Mouse (Mus musculus): ENCODE results near the gene Adal. TPM values are rescaled to one million over a fixed set of nuclear protein-coding genes. Genes with fewer than 3 reads are reported as not detected.
A peak's percentile ranks its signal among the peaks of the same experiment; 100 is the strongest.

Adal gene
- polyA plus RNA-seq, 1 experiment from 2014 or later, result 20.3 TPM

DNA sequence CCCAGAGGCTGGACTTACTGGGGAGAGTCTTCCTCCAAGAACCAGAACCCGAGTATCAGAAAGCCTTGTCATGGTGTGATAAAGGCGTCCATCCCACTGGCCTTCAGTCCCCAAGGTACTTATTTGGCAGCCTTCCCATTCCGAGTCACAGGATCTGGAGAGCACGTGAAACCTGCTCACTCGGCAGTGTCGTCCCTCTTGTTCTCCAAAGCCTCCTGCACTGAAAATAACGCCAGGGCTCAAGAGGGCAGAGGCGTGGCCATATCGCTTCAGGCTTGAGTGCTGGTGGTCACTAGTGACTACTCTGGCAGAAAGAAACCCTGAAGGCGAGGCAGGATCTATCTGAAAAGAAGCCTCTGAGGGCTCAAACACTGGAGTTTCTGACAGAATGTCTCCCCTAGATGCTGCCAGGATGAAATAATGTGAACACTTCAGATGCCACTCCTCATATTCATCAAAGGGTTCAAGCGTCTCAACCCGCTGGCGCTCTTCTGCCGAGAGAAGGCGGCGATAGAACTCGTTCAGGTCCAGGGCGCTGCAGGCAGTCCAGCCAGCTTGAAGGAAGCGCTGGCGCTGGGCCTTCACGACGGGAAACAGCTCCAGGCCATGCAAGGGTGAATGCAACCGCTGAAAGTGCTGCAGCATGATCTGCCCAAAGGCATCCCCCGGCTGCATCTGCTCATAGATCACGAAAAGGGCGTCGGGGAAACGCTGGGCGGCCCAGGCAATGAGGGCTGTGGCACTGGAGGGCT lies 786 bp upstream of the Adal start:
- peaks cover 27% of the 10 kb centered on the region for H3K36me3 ChIP-seq
- peak overlapping the region; percentile 92 for H3K9ac ChIP-seq
- H3K27ac ChIP-seq, result peak overlapping the region; percentile 99
- no peaks in the 10 kb centered on the region for H3K27me3 ChIP-seq
- H3K4me1 ChIP-seq, result peaks cover 20% of the 10 kb centered on the region
- peak; percentile 49 for ATAC-seq (ENCODE audit: insufficient number of reproducible peaks, insufficient read depth, low FRiP score, low TSS enrichment, low read depth)
- no peaks in the 10 kb centered on the region for H3K9me3 ChIP-seq
- peak overlapping the region; percentile 72 for H3K4me3 ChIP-seq
- 57% methylated on average over 29 of the region's 29 CpGs for WGBS
- peak overlapping the region; percentile 92 for H3K4me2 ChIP-seq

DNA sequence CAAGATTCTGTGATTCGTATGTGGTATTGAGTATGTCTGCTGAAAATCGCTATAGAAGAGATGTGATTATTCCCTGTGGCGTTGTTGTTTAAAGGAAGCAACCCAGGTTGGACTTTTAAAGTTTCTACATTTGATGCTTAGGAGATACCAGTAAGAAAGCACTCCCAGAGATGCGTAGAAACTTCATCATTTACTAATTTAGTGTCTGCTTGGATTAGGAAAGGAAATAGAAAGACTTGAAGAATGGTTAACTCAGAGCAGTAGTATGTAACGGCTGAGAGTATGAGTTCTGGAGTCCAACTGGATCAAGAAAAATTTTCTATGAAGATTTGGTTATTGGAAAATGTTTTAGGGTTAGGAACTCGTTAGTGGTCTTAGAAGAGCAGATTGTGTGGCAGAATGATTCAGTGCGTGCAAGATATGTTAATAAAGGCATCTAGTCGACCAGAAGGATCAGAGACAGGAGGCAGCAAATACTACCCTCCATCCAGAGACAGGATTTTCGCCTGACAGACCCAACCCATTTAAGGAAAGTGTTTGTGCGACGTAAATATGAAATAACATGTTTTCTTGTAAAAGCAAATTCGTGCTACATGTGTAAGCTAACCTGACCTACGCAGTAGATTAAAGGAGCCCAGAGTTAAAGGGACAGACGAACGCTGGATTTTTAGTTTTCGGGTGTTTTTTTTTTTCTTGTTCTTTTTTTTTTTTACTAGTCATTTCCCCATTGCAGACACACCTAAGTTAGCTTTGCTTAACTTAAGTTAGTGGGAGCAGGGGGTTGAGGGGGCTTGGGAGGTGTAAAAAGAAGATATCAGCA lies 1.2 kb downstream of the Adal start:
- H3K4me2 ChIP-seq, result peak overlapping the region; percentile 92

DNA sequence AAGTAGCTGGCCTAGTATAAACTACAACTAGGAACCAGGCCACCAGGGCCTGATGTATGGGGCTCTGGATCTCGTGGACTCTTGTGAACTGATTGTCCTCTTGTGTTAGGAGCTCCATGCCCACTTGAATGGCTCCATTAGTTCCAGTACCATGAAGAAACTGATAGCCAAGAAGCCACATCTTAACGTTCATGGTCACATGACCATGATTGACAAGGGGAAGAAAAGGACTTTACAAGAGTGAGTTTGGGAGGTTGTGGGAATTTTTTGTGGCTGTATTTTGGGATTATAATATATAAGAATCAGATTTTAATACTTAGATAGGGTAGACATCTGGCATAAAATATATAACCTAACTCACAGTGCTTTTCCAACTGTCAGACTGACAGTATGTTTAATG lies 2.2 kb downstream of the Adal start:
- H3K27ac ChIP-seq, result no peak overlapping the region
- H3K9me3 ChIP-seq, result no peaks in the 10 kb centered on the region
- H3K9ac ChIP-seq, result no peak overlapping the region
- H3K4me2 ChIP-seq, result no peak overlapping the region
- H3K4me3 ChIP-seq, result no peak overlapping the region
- H3K27me3 ChIP-seq, result no peaks in the 10 kb centered on the region
- ATAC-seq (ENCODE audit: insufficient number of reproducible peaks, insufficient read depth, low FRiP score, low TSS enrichment, low read depth), result no peak
- 62% methylated on average over 2 of the region's 2 CpGs for WGBS
- H3K36me3 ChIP-seq, result peaks cover 43% of the 10 kb centered on the region
- H3K4me1 ChIP-seq, result peaks cover 20% of the 10 kb centered on the region

More for the DNA sequence above, 1.2 kb downstream of the Adal start:
- Histone ChIP-seq H3K4me3 (peak overlapping the region; percentile 72), H3K27ac (peak overlapping the region; percentile 99), H3K4me1 (peaks cover 20% of the 10 kb centered on the region), H3K9me3 (no peaks in the 10 kb centered on the region), H3K36me3 (peaks cover 35% of the 10 kb centered on the region), H3K9ac (peak overlapping the region; percentile 92), H3K27me3 (no peaks in the 10 kb centered on the region)
- WGBS, result 73% methylated on average over 16 of the region's 16 CpGs
- no peak for ATAC-seq (ENCODE audit: insufficient number of reproducible peaks, insufficient read depth, low FRiP score, low TSS enrichment, low read depth)

DNA sequence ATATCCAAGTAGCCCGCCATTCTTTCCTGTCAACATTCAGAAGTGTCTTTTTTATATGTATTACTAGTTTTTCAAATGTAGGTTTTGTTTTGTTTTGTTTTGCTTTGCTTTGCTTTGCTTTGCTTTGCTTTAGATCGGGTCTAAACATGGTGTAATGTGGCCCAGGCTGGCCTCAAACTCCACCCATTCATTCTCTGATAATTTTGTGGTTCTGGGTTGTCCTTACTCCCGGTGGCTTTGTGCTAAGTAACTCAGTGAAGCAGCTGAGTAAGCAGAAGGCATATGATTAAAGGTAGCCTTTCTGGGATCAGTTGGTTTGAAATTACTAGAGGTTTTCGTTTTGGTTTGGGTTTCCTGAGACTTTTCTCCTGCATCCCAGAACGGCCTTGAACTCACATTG lies 9.5 kb downstream of the Adal start:
- no peak overlapping the region for H3K4me2 ChIP-seq
- no peak for ATAC-seq (ENCODE audit: insufficient number of reproducible peaks, insufficient read depth, low FRiP score, low TSS enrichment, low read depth)
- no peaks in the 10 kb centered on the region for H3K4me1 ChIP-seq
- no peaks in the 10 kb centered on the region for H3K9me3 ChIP-seq
- H3K27ac ChIP-seq, result no peak overlapping the region
- peaks cover 48% of the 10 kb centered on the region for H3K36me3 ChIP-seq
- no peaks in the 10 kb centered on the region for H3K27me3 ChIP-seq
- H3K9ac ChIP-seq, result no peak overlapping the region
- H3K4me3 ChIP-seq, result no peak overlapping the region
- 77% methylated on average over 5 of the region's 5 CpGs for WGBS

DNA sequence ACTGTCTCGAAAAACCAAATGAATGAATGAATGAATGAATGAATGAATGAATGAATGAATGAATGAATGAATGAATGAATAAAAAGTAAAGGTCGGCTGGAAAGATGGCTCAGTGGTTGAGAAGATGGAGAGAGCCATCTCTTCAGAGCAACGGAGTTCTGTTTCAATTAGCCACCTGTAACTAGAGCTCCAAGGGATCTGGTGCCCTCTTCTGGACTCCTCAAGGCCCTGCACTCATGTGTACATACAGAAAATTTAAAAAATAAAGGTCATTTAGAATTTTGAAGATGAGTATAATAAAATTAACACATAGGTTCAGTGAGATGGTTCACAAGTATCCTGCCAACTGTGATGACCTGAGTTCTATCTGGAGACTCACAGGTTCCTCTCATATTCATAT lies 12.9 kb downstream of the Adal start:
- 84% methylated on average over 3 of the region's 3 CpGs for WGBS
- Histone ChIP-seq H3K9me3 (no peaks in the 10 kb centered on the region), H3K9ac (no peak overlapping the region), H3K4me3 (no peak overlapping the region), H3K27ac (no peak overlapping the region), H3K27me3 (no peaks in the 10 kb centered on the region), H3K4me1 (no peaks in the 10 kb centered on the region), H3K36me3 (peaks cover 43% of the 10 kb centered on the region), H3K4me2 (no peak overlapping the region)
- ATAC-seq (ENCODE audit: insufficient number of reproducible peaks, insufficient read depth, low FRiP score, low TSS enrichment, low read depth), result no peak

DNA sequence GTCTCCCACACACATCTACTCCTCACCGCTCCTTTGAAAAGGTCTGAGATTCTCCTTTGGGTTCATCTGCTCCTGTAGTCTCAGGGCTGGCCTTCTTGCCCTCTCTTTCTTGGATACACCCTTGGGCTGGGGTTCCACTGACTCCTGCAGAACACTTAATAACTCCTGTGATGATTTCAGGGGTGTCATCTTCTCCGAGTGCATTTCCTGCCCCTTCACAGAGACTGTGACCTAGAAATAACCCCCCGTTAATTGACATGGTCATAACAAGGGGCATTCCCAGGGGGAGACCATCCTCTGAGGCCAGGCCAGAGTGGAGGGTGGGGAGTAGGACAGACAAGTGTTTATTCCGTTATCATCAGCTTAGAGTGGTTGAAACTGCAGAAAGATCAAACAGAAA lies 28.9 kb downstream of the Adal start:
- ATAC-seq (ENCODE audit: insufficient number of reproducible peaks, insufficient read depth, low FRiP score, low TSS enrichment, low read depth), result no peak
- no peaks in the 10 kb centered on the region for H3K27me3 ChIP-seq
- no peaks in the 10 kb centered on the region for H3K9me3 ChIP-seq
- 57% methylated on average over 4 of the region's 4 CpGs for WGBS
- peak overlapping the region; percentile 77 for H3K4me2 ChIP-seq
- no peak overlapping the region for H3K27ac ChIP-seq
- peak overlapping the region; percentile 90 for H3K4me3 ChIP-seq
- peaks cover 34% of the 10 kb centered on the region for H3K36me3 ChIP-seq
- H3K4me1 ChIP-seq, result peaks cover 28% of the 10 kb centered on the region
- H3K9ac ChIP-seq, result peak overlapping the region; percentile 88

DNA sequence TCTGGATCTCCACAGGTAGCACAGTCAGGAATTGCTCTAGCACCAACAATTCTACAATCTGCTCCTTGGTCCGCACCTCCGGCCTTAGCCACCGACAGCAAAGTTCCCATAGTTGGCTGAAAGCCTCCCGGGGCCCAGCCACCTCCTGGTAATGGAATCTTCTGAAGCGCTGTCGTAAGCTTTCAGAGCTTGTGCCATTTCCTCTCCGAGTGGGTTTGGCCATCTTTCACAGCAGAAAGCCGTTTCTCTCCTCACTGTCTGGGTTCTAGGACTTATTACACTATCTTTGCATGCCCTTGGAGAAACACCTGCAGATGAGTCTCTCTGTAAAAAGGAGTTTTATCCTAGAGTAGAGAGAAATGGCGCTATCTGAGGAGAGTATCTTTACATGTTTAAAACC lies 29.7 kb downstream of the Adal start:
- peak overlapping the region; percentile 77 for H3K4me2 ChIP-seq
- H3K4me3 ChIP-seq, result peak overlapping the region; percentile 90
- ATAC-seq (ENCODE audit: insufficient number of reproducible peaks, insufficient read depth, low FRiP score, low TSS enrichment, low read depth), result no peak
- peak overlapping the region; percentile 88 for H3K9ac ChIP-seq
- 4% methylated on average over 9 of the region's 9 CpGs for WGBS
- no peak overlapping the region for H3K27ac ChIP-seq
- no peaks in the 10 kb centered on the region for H3K9me3 ChIP-seq
- H3K27me3 ChIP-seq, result no peaks in the 10 kb centered on the region
- peaks cover 28% of the 10 kb centered on the region for H3K4me1 ChIP-seq
- peaks cover 35% of the 10 kb centered on the region for H3K36me3 ChIP-seq

DNA sequence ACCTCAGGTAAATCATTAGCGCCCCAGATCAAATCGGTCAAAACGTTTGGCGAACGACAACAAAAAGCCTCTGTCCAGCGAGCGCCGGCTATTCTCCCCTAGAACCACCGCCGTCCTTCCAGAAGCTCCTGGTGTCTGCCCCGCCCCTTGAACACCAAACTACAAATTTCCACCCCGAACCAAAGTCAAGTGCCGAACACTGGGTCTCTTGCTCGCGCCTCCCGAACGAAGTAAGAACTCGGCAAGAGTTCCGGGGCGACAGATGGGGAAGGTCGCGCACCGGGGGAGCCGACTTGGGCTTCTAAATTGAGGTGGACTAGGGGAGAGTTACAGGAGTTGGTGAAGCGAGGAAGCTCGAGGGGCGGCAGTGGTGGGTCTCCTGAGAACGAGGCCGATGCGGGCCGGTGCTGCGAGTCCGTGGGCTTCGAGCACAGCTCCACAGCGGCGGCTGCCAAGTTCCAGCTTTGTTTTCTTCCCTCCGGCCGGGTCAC lies 30.3 kb downstream of the Adal start, which contains the start of gene Tubgcp4:
Gene Tubgcp4, plus strand, starts transcription at position 174 of the 491 bp plus-strand sequence.
- no peaks in the 10 kb centered on the region for H3K9me3 ChIP-seq
- peak within 1 kb of the TSS; percentile 88 for H3K9ac ChIP-seq
- H3K4me3 ChIP-seq, result peak within 1 kb of the TSS; percentile 90
- peaks cover 38% of the 10 kb centered on the region for H3K36me3 ChIP-seq
- H3K27me3 ChIP-seq, result no peaks in the 10 kb centered on the region
- peak within 1 kb of the TSS; percentile 77 for H3K4me2 ChIP-seq
- WGBS, result 0% methylated on average over 36 of the region's 38 CpGs
- peak within 1 kb of the TSS; percentile 92 for H3K27ac ChIP-seq
- H3K4me1 ChIP-seq, result peaks cover 28% of the 10 kb centered on the region
- peak; percentile 12; the same call in 1 of the 2 replicates for ATAC-seq (ENCODE audit: insufficient number of reproducible peaks, insufficient read depth, low FRiP score, low TSS enrichment, low read depth)

DNA sequence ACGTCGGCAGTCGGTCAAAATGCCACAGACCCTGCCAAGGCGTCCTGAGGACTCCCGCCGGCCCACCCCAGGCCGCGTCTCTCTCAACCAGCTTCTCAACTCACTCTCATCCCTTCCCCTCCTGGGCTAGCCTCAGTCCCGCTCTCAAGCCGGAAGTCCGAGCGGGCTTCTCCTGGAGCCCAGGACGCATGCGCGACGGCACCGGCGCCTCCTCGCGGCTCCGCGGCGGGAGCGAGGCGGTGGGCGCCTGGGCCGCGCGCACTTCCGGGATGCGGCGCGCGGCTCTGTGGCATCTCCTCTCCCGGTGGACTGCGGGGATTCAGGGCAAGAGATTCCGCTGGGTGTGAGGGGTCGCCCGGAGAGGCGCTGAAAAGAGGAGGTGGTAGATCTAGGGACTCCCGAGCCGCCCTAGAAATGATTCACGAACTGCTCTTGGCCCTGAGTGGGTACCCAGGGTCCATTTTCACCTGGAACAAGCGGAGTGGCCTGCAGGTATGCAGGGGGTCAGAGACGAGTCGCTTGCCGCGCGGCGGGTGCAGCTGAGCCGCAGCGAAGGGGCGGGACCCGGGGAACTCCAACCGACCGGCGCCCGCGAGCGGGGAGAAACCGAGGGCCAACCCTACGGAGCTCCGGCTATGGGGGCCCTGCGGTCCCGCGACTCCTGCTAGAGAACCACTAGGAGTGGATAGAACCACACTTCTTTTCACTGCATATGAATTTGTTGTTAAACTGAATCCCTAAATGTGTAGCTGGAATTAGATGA lies 30.9 kb downstream of the Adal start, which contains the start of gene Zscan29:
Gene Zscan29, minus strand, starts transcription at position 146 of the 763 bp plus-strand sequence.
- WGBS, result 1% methylated on average over 64 of the region's 66 CpGs
- Histone ChIP-seq H3K9me3 (no peaks in the 10 kb centered on the region), H3K4me2 (peak within 1 kb of the TSS; percentile 77), H3K27ac (peak within 1 kb of the TSS; percentile 92), H3K4me1 (peaks cover 28% of the 10 kb centered on the region), H3K4me3 (peak within 1 kb of the TSS; percentile 90), H3K9ac (peak within 1 kb of the TSS; percentile 88), H3K27me3 (no peaks in the 10 kb centered on the region), H3K36me3 (peaks cover 39% of the 10 kb centered on the region)
- ATAC-seq (ENCODE audit: insufficient number of reproducible peaks, insufficient read depth, low FRiP score, low TSS enrichment, low read depth), result peak; percentile 88

DNA sequence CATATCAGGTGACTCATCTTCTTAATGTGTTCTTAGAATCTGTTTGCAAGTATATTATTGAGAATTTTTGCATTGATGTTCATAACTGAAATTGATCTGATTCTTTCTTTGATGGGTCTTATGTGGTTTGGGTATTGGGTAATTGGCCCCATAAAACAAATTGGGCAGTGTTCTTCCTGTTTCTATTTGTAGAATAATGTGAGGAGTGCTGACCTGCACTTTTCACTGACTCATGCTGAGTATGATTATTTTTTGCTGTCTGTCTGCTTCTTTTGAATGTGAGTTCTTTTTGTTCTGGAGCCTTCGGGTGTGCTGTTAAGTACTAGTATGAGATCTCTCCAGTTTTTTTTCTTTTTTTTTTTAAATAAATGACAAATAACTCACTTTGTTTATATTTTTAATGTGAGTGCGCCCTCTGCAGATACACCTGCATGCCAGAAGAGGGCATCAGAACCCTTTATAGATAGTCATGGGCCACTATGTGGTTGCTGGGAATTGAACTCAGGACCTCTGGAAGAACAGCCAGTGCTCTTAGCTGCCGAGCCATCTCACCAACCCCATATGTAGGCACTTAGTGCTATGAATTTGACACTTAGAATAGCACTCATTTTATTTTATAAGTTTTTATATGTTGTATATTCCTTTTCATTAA lies 38.7 kb downstream of the Adal start:
- no peaks in the 10 kb centered on the region for H3K27me3 ChIP-seq
- no peak for ATAC-seq (ENCODE audit: insufficient number of reproducible peaks, insufficient read depth, low FRiP score, low TSS enrichment, low read depth)
- H3K27ac ChIP-seq, result no peak overlapping the region
- H3K4me2 ChIP-seq, result no peak overlapping the region
- no peaks in the 10 kb centered on the region for H3K9me3 ChIP-seq
- WGBS, result 87% methylated on average over 3 of the region's 3 CpGs
- no peak overlapping the region for H3K9ac ChIP-seq
- H3K4me1 ChIP-seq, result no peaks in the 10 kb centered on the region
- peaks cover 79% of the 10 kb centered on the region for H3K36me3 ChIP-seq
- H3K4me3 ChIP-seq, result no peak overlapping the region

DNA sequence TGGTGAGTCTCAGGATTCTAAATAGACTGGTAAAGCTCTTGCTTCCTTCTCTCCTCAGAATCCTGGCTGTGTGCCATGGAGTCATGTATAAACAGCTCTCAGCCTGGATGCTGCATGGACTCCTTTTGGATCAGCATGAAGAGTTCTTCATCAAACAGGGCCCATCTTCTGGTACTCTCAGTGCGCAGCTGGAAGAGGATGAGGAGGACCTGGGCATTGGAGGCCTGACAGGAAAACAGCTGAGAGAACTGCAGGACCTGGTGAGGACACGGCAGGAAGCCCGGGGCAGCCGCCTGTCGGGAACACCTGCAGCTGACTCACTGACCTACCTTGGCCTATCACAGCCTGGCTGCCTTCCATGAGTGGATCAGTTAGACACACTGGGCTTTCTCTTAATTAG lies 43.2 kb downstream of the Adal start:
- WGBS, result 92% methylated on average over 5 of the region's 5 CpGs
- Histone ChIP-seq H3K4me3 (no peak overlapping the region), H3K9ac (no peak overlapping the region), H3K27ac (no peak overlapping the region), H3K4me2 (no peak overlapping the region), H3K36me3 (peaks cover 73% of the 10 kb centered on the region), H3K27me3 (no peaks in the 10 kb centered on the region), H3K9me3 (no peaks in the 10 kb centered on the region), H3K4me1 (no peaks in the 10 kb centered on the region)
- ATAC-seq (ENCODE audit: insufficient number of reproducible peaks, insufficient read depth, low FRiP score, low TSS enrichment, low read depth), result no peak
